Mouse (Mus musculus): ENCODE measurements at regions not wholly inside any gene's neighbourhood (a gene's known extent, or its start where the extent isn't known, plus 50 kb on each side); places are given as distances from the start of the nearest gene placed in this dataset.
A peak's percentile ranks its signal among the peaks of the same experiment; 100 is the strongest.

DNA sequence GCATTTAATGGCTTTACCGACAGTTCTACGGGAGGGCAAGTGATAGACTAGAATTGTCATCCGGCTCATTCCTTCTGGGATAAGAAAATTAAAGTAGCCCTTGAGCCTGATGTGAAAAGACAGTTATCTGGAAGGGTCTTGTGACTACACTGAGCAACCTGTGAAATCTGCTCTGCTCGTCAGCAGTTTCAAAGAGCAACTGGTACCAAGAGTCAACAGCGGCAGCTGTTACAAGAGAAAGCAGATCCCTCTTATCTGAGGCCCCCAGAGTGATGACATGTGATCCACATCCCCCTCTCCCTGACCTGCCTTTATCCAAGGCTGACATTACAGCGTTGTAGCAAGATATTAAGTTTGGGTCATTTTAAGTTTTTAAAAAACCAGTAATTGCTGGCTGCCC, 52.6 kb upstream of the Unc13c start:
- H3K4me3 ChIP-seq (replicated peaks; ENCODE audit: insufficient read depth, low read depth, low read length), result no peak overlapping the region
- no peak for DNase-seq
- peaks cover 4% of the 10 kb centered on the region; the same call in 1 of the 2 replicates for H3K4me1 ChIP-seq (ENCODE audit: control insufficient read depth, insufficient read depth, low read length)
- no peak for TF ChIP-seq POLR2A (IDR thresholded peaks at IDR 0.05; ENCODE audit: borderline replicate concordance, insufficient read depth, low read length)
- no peak for TF ChIP-seq CTCF (IDR thresholded peaks at IDR 0.05; ENCODE audit: borderline replicate concordance, insufficient read depth, low read depth, low read length)
- WGBS, result 26% methylated on average over 6 of the region's 6 CpGs
- H3K27ac ChIP-seq (ENCODE audit: insufficient read depth, low read length), result no peak overlapping the region
- no peaks in the 10 kb centered on the region; the same call in 1 of the 2 replicates for H3K27me3 ChIP-seq (ENCODE audit: control insufficient read depth, insufficient read depth, low read length)

GRCm38 (mm10) chr9:74023922-74024321, 55.2 kb upstream of the Unc13c start:
- Histone ChIP-seq H3K4me1 (ENCODE audit: control insufficient read depth, insufficient read depth, low read length) (peaks cover 6% of the 10 kb centered on the region; the same call in 1 of the 2 replicates), H3K27ac (ENCODE audit: insufficient read depth, low read length) (no peak overlapping the region), H3K4me3 (replicated peaks; ENCODE audit: insufficient read depth, low read depth, low read length) (no peak overlapping the region), H3K27me3 (ENCODE audit: control insufficient read depth, insufficient read depth, low read length) (no peaks in the 10 kb centered on the region; the same call in 1 of the 2 replicates)
- WGBS, result 75% methylated on average over 3 of the region's 3 CpGs
- DNase-seq, result no peak
- 0 out of 2 replicates have a peak, but pooled peaks have one; percentile 3 for TF ChIP-seq CTCF (IDR thresholded peaks at IDR 0.05; ENCODE audit: borderline replicate concordance, insufficient read depth, low read depth, low read length)
- TF ChIP-seq POLR2A (IDR thresholded peaks at IDR 0.05; ENCODE audit: borderline replicate concordance, insufficient read depth, low read length), result no peak

GRCm38 (mm10) chr9:74026131-74026530, 57.4 kb upstream of the Unc13c start:
- DNase-seq, result no peak
- no peak overlapping the region for H3K4me3 ChIP-seq (replicated peaks; ENCODE audit: insufficient read depth, low read depth, low read length)
- peaks cover 6% of the 10 kb centered on the region; the same call in 1 of the 2 replicates for H3K4me1 ChIP-seq (ENCODE audit: control insufficient read depth, insufficient read depth, low read length)
- H3K27me3 ChIP-seq (ENCODE audit: control insufficient read depth, insufficient read depth, low read length), result no peaks in the 10 kb centered on the region; the same call in 1 of the 2 replicates
- H3K27ac ChIP-seq (ENCODE audit: insufficient read depth, low read length), result no peak overlapping the region
- 25% methylated on average over 3 of the region's 3 CpGs for WGBS
- TF ChIP-seq POLR2A (IDR thresholded peaks at IDR 0.05; ENCODE audit: borderline replicate concordance, insufficient read depth, low read length) (no peak), CTCF (IDR thresholded peaks at IDR 0.05; ENCODE audit: borderline replicate concordance, insufficient read depth, low read depth, low read length) (no peak)

GRCm38 (mm10) chr9:74028438-74028837, 59.7 kb upstream of the Unc13c start:
- TF ChIP-seq POLR2A (IDR thresholded peaks at IDR 0.05; ENCODE audit: borderline replicate concordance, insufficient read depth, low read length), result no peak
- no peak for TF ChIP-seq CTCF (IDR thresholded peaks at IDR 0.05; ENCODE audit: borderline replicate concordance, insufficient read depth, low read depth, low read length)
- Histone ChIP-seq H3K27ac (ENCODE audit: insufficient read depth, low read length) (no peak overlapping the region), H3K4me1 (ENCODE audit: control insufficient read depth, insufficient read depth, low read length) (peaks cover 6% of the 10 kb centered on the region; the same call in 1 of the 2 replicates), H3K27me3 (ENCODE audit: control insufficient read depth, insufficient read depth, low read length) (no peaks in the 10 kb centered on the region), H3K4me3 (replicated peaks; ENCODE audit: insufficient read depth, low read depth, low read length) (no peak overlapping the region)
- peak; percentile 7 to 19 for DNase-seq
- WGBS, result 50% methylated on average over 1 of the region's 1 CpGs

GRCm38 (mm10) chr9:74045936-74046335, 64.2 kb upstream of the Wdr72 start:
- Histone ChIP-seq H3K4me3 (replicated peaks; ENCODE audit: insufficient read depth, low read depth, low read length) (no peak overlapping the region), H3K27me3 (ENCODE audit: control insufficient read depth, insufficient read depth, low read length) (no peaks in the 10 kb centered on the region), H3K27ac (ENCODE audit: insufficient read depth, low read length) (no peak overlapping the region), H3K4me1 (ENCODE audit: control insufficient read depth, insufficient read depth, low read length) (no peaks in the 10 kb centered on the region)
- no peak for DNase-seq
- 17% methylated on average over 3 of the region's 3 CpGs for WGBS
- TF ChIP-seq CTCF (IDR thresholded peaks at IDR 0.05; ENCODE audit: borderline replicate concordance, insufficient read depth, low read depth, low read length), result no peak
- no peak for TF ChIP-seq POLR2A (IDR thresholded peaks at IDR 0.05; ENCODE audit: borderline replicate concordance, insufficient read depth, low read length)

GRCm38 (mm10) chr9:74049776-74050175, 60.4 kb upstream of the Wdr72 start:
- TF ChIP-seq CTCF (IDR thresholded peaks at IDR 0.05; ENCODE audit: borderline replicate concordance, insufficient read depth, low read depth, low read length) (no peak), POLR2A (IDR thresholded peaks at IDR 0.05; ENCODE audit: borderline replicate concordance, insufficient read depth, low read length) (no peak)
- DNase-seq, result no peak
- H3K27me3 ChIP-seq (ENCODE audit: control insufficient read depth, insufficient read depth, low read length), result no peaks in the 10 kb centered on the region
- no peak overlapping the region for H3K4me3 ChIP-seq (replicated peaks; ENCODE audit: insufficient read depth, low read depth, low read length)
- no peaks in the 10 kb centered on the region for H3K4me1 ChIP-seq (ENCODE audit: control insufficient read depth, insufficient read depth, low read length)
- WGBS, result 61% methylated on average over 3 of the region's 3 CpGs
- H3K27ac ChIP-seq (ENCODE audit: insufficient read depth, low read length), result no peak overlapping the region

GRCm38 (mm10) chr9:74056709-74057108, 53.4 kb upstream of the Wdr72 start:
- no peak for DNase-seq
- Histone ChIP-seq H3K27ac (ENCODE audit: insufficient read depth, low read length) (no peak overlapping the region), H3K4me1 (ENCODE audit: control insufficient read depth, insufficient read depth, low read length) (no peaks in the 10 kb centered on the region; the same call in 1 of the 2 replicates), H3K27me3 (ENCODE audit: control insufficient read depth, insufficient read depth, low read length) (no peaks in the 10 kb centered on the region), H3K4me3 (replicated peaks; ENCODE audit: insufficient read depth, low read depth, low read length) (no peak overlapping the region)
- WGBS, result 47% methylated on average over 5 of the region's 5 CpGs
- TF ChIP-seq CTCF (IDR thresholded peaks at IDR 0.05; ENCODE audit: borderline replicate concordance, insufficient read depth, low read depth, low read length) (no peak), POLR2A (IDR thresholded peaks at IDR 0.05; ENCODE audit: borderline replicate concordance, insufficient read depth, low read length) (no peak)

DNA sequence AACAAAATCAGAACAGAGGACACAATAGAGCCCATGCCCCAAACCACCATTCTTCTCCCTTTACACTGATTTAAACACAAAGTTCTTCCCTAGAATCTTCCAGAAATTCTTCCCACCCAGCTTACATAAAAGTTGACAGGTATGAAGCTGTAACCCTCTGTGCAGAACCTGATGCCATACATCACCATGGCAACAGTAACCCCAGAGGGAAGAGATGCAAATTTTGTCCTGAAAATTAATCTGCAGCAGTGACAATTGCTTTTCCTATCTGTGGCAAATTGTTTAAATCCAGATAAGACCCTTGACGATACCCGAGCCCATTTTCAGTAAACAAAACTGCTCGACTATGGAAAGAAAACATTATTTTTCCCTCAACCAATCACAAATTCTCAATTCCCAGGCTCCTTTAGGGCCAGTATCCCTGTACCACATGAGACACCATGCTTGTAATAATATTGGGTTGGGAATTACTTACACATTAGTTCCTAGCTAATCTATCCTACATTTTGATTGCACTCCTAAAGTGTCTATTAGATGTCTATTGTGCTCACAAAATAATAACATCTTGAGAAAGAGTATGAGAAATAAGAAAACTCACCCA, 52.6 kb upstream of the Wdr72 start:
- 63% methylated on average over 3 of the region's 3 CpGs for WGBS
- no peak overlapping the region for H3K4me3 ChIP-seq (replicated peaks; ENCODE audit: insufficient read depth, low read depth, low read length)
- no peak overlapping the region for H3K27ac ChIP-seq (ENCODE audit: insufficient read depth, low read length)
- DNase-seq, result no peak
- H3K27me3 ChIP-seq (ENCODE audit: control insufficient read depth, insufficient read depth, low read length), result no peaks in the 10 kb centered on the region
- TF ChIP-seq CTCF (IDR thresholded peaks at IDR 0.05; ENCODE audit: borderline replicate concordance, insufficient read depth, low read depth, low read length) (no peak), POLR2A (IDR thresholded peaks at IDR 0.05; ENCODE audit: borderline replicate concordance, insufficient read depth, low read length) (no peak)
- no peaks in the 10 kb centered on the region; the same call in 1 of the 2 replicates for H3K4me1 ChIP-seq (ENCODE audit: control insufficient read depth, insufficient read depth, low read length)

All from cerebellum, adult 2 months (tissue).